Mouse (Mus musculus) liver, embryonic 18 days (tissue): ENCODE measurements around the gene Cldn34b2. TPM values are rescaled to one million over a fixed set of nuclear protein-coding genes. Genes with fewer than 3 reads are reported as not detected.

Experiments used
- polyA plus RNA-seq: library from polyadenylated mRNA; depleted of rRNA; stranded (reverse); fragments of >200 nt; gene quantifications from 2 replicates; pipeline ENCODE4 v1.2.3, GENCODE M21; 2012; rRNA removed

Gene Cldn34b2
- polyA plus RNA-seq: not detected in 2 replicates

DNA sequence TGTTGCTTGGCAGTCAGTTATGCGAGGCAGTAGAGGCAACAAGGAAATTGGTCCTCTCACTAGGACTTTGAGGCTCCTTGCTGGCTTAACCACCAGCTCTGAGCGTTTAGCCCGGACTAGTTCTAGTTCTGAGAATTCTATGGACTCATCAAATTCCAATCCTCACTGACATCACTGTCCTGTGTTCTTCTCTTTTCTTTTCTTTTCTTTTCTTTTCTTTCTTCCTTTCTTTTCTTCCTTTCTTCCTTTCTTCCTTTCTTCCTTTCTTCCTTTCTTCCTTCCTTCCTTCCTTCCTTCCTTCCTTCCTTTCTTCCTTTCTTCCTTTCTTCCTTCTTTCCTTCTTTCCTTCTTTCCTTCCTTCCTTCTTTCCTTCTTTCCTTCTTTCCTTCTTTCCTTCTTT, at the start of gene Cldn34b2:
TSS of gene Cldn34b2 (minus strand) at position 101 of the 400 bp plus-strand sequence.

DNA sequence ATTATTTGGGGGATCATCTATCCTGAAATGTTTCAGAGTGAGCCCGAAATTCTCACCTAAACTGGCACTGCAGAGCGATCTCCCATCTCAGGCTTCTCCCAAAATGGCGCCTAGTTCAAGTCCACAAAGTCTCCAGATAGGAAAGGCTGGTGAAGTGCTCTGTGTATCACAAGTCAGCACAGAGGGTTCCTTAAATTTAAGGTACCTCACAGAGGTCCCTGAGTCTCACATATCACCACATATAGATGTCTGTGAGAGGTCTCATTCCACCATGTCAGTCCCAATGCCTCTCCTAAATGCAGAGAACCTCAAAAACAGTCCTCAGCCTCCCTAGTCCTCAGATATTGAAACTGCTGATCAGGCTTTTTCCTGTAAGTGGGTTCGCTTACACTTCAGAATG, 34.6 kb downstream of the Cldn34b2 start, which contains the start of gene Magea2:
TSS of gene Magea2 (minus strand) at position 101 of the 400 bp plus-strand sequence.

DNA sequence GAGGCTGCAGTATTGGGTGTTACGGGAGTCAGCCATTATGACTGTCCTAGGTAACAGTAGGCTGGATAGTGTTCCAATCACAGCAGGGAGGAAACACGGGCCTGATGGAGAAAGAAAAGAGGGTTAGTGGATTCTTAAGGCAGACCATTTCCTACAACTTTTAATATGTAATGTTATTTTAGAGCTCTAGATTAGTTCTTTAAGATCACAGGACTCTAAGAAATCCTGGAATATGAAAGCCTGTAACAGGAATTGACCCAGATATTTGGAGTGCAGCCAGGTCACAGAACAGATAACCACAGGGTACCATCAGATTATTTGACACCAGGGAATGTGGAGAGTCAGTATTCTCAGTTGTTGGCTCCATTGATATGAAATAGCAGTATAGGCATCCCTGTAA, 38.5 kb downstream of the Cldn34b2 start, which contains the start of gene Magea1:
TSS of gene Magea1 (minus strand) at position 101 of the 400 bp plus-strand sequence.

Other genes with a start within 250 kb of the Cldn34b2 start
- not detected in 2 replicates for gene Cldn34b1, start 238.1 kb downstream of the Cldn34b2 start, polyA plus RNA-seq
- gene Magea6, start 192.4 kb downstream of the Cldn34b2 start, polyA plus RNA-seq: not detected in 2 replicates
- not detected in 2 replicates for gene Magea3, start 178.9 kb downstream of the Cldn34b2 start, polyA plus RNA-seq
- not detected in 2 replicates for gene Magea8, start 132.6 kb downstream of the Cldn34b2 start, polyA plus RNA-seq
- not detected in 2 replicates for gene Magea5, start 65.3 kb downstream of the Cldn34b2 start, polyA plus RNA-seq
- not detected in 2 replicates for gene Magea1, start 38.6 kb downstream of the Cldn34b2 start, polyA plus RNA-seq
- gene Magea2, start 34.7 kb downstream of the Cldn34b2 start, polyA plus RNA-seq: not detected in 2 replicates
- 67.4 and 72.4 TPM in 2 replicates for gene Sat1, start 88.0 kb upstream of the Cldn34b2 start, polyA plus RNA-seq
- gene Acot9, start 134.0 kb upstream of the Cldn34b2 start, polyA plus RNA-seq: 5.4 and 5.7 TPM in 2 replicates
- gene Prdx4, start 212.3 kb upstream of the Cldn34b2 start, polyA plus RNA-seq: 163 and 187 TPM in 2 replicates